Mouse (Mus musculus) forebrain, embryonic 11.5 days (tissue): Measurements from ENCODE around the gene Srpk1. TPM values are rescaled to one million over a fixed set of nuclear protein-coding genes. Genes with fewer than 3 reads are reported as not detected.

Experiments
- ATAC-seq: fragments of 200-750 bp; cut with Nextera tagmentation; replicated peaks from 2 replicates; pipeline ENCODE4 v1.8.0; 2017; ENCODE audit warnings: moderate TSS enrichment; ENCODE audit not compliant: low FRiP score
- DNase-seq: peaks from one replicate; pipeline ENCODE4 v3.0.0-alpha.2; 2017; ENCODE audit warnings: low spot score
- H3K27ac ChIP-seq: fragments of 300-500 bp; sonication (generic); 2 replicates; pipeline ENCODE4 v1.5.1; 2014; ENCODE audit warnings: low read depth, low read length
- H3K27me3 ChIP-seq: fragments of 300-500 bp; sonication (generic); 2 replicates; pipeline ENCODE4 v1.6.1; 2014; ENCODE audit warnings: mild to moderate bottlenecking, low read length, mixed read lengths; ENCODE audit not compliant: control insufficient read depth, insufficient read depth
- H3K36me3 ChIP-seq: fragments of 300-500 bp; sonication (generic); 2 replicates; pipeline ENCODE4 v1.6.1; 2014; ENCODE audit warnings: mild to moderate bottlenecking, low read length, moderate library complexity, mixed read lengths; ENCODE audit not compliant: control insufficient read depth, insufficient read depth
- H3K4me1 ChIP-seq: fragments of 300-500 bp; sonication (generic); replicated peaks from 2 replicates; pipeline ENCODE4 v1.6.1; 2014; ENCODE audit warnings: low read length, mixed read lengths; ENCODE audit not compliant: control insufficient read depth, insufficient read depth
- H3K4me2 ChIP-seq: fragments of 300-500 bp; sonication (generic); 2 replicates; pipeline ENCODE4 v1.6.1; 2014; ENCODE audit warnings: low read depth, mild to moderate bottlenecking, low read length, moderate library complexity, mixed read lengths; ENCODE audit not compliant: severe bottlenecking
- H3K4me3 ChIP-seq: fragments of 300-500 bp; sonication (generic); 2 replicates; pipeline ENCODE4 v1.5.1; 2014; ENCODE audit warnings: low read depth, low read length
- H3K9ac ChIP-seq: fragments of 300-500 bp; sonication (generic); 2 replicates; pipeline ENCODE4 v1.6.1; 2014; ENCODE audit warnings: low read length
- H3K9me3 ChIP-seq: fragments of 300-500 bp; sonication (generic); 2 replicates; pipeline ENCODE4 v1.6.1; 2016; ENCODE audit warnings: low read length, mixed read lengths; ENCODE audit not compliant: control insufficient read depth
- WGBS: fragments of 180-500 bp; shearing (Covaris S2); extraction: QIAGEN DNeasy Blood & Tissue Kit; methylation state at CpG from one replicate; pipeline ENCODE4 v1.1.7; 2014; 5-methylcytosine and 5-hydroxymethylcytosine counted together
- polyA plus RNA-seq: library from polyadenylated mRNA; unstranded; fragments of >200 nt; fragmentation: Nextera tagmentation; extraction: Ambion mirVana; gene quantifications from 2 replicates; pipeline ENCODE4 v1.2.1, GENCODE M21; 2014

Srpk1 gene
- polyA plus RNA-seq: 135 and 141 TPM in 2 replicates

- ATAC-seq (peak; percentile 95), DNase-seq (peak; percentile 96)
- H3K27ac ChIP-seq: peak within 1 kb of the TSS; percentile 81
- peak within 1 kb of the TSS; percentile 97 for H3K9ac ChIP-seq
- no peaks in the 10 kb centered on the region for H3K9me3 ChIP-seq
- H3K27me3 ChIP-seq: no peaks in the 10 kb centered on the region
- peaks cover 5% of the 10 kb centered on the region for H3K36me3 ChIP-seq
- H3K4me2 ChIP-seq: peak within 1 kb of the TSS; percentile 91
- H3K4me1 ChIP-seq: peaks cover 6% of the 10 kb centered on the region
- H3K4me3 ChIP-seq: peak within 1 kb of the TSS; percentile 99
- WGBS: under 1% methylated on average over 37 of the region's 53 CpGs
Measured at GRCm38 (mm10) chr17:28622300-28622759, at the start of gene Srpk1. Gene Srpk1 (minus strand): TSS chr17:28622709.

GRCm38 (mm10) chr17:28659564-28659963 lies 37.1 kb upstream of the Srpk1 start:
- no peak for DNase-seq
- WGBS: 73% methylated on average over 6 of the region's 6 CpGs
- no peak for ATAC-seq
- no peak overlapping the region for H3K27ac ChIP-seq
- H3K4me2 ChIP-seq: no peak overlapping the region
- no peak overlapping the region for H3K4me3 ChIP-seq
- no peaks in the 10 kb centered on the region for H3K27me3 ChIP-seq
- H3K36me3 ChIP-seq: no peaks in the 10 kb centered on the region
- H3K9ac ChIP-seq: no peak overlapping the region
- no peaks in the 10 kb centered on the region for H3K9me3 ChIP-seq
- no peaks in the 10 kb centered on the region for H3K4me1 ChIP-seq

GRCm38 (mm10) chr17:28657936-28658335 lies 35.4 kb upstream of the Srpk1 start:
- Histone ChIP-seq H3K9me3 (no peaks in the 10 kb centered on the region), H3K4me2 (no peak overlapping the region), H3K36me3 (no peaks in the 10 kb centered on the region), H3K27me3 (no peaks in the 10 kb centered on the region), H3K4me1 (no peaks in the 10 kb centered on the region), H3K9ac (no peak overlapping the region; the same call in 1 of the 2 replicates), H3K27ac (peak overlapping the region; percentile 66; the same call in 1 of the 2 replicates), H3K4me3 (no peak overlapping the region)
- WGBS: 36% methylated on average over 4 of the region's 4 CpGs
- DNase-seq (peak; percentile 54), ATAC-seq (peak; percentile 78; the same call in 1 of the 2 replicates)

GRCm38 (mm10) chr17:28650268-28650667 lies 27.8 kb upstream of the Srpk1 start:
- Histone ChIP-seq H3K36me3 (no peaks in the 10 kb centered on the region), H3K4me2 (no peak overlapping the region), H3K9me3 (no peaks in the 10 kb centered on the region), H3K27ac (no peak overlapping the region), H3K9ac (no peak overlapping the region), H3K27me3 (no peaks in the 10 kb centered on the region), H3K4me1 (no peaks in the 10 kb centered on the region), H3K4me3 (no peak overlapping the region)
- ATAC-seq: no peak
- no peak for DNase-seq
- WGBS: 72% methylated on average over 3 of the region's 3 CpGs

- WGBS: 53% methylated on average over 6 of the region's 6 CpGs
- no peaks in the 10 kb centered on the region for H3K4me1 ChIP-seq
- H3K36me3 ChIP-seq: no peaks in the 10 kb centered on the region
- H3K4me2 ChIP-seq: no peak overlapping the region
- H3K9me3 ChIP-seq: no peaks in the 10 kb centered on the region
- H3K27me3 ChIP-seq: no peaks in the 10 kb centered on the region
- no peak for ATAC-seq
- no peak overlapping the region for H3K27ac ChIP-seq
- H3K4me3 ChIP-seq: no peak overlapping the region
- H3K9ac ChIP-seq: no peak overlapping the region
- DNase-seq: peak; percentile 65
Measured at GRCm38 (mm10) chr17:28648607-28649370, 26.3 kb upstream of the Srpk1 start.

GRCm38 (mm10) chr17:28646221-28646620 lies 23.7 kb upstream of the Srpk1 start:
- no peak for ATAC-seq
- Histone ChIP-seq H3K36me3 (no peaks in the 10 kb centered on the region), H3K9me3 (no peaks in the 10 kb centered on the region), H3K27ac (no peak overlapping the region), H3K9ac (no peak overlapping the region), H3K4me3 (no peak overlapping the region), H3K4me1 (no peaks in the 10 kb centered on the region), H3K4me2 (no peak overlapping the region), H3K27me3 (no peaks in the 10 kb centered on the region)
- no peak for DNase-seq
- 80% methylated on average over 3 of the region's 3 CpGs for WGBS

GRCm38 (mm10) chr17:28644112-28644511 lies 21.6 kb upstream of the Srpk1 start:
- no peaks in the 10 kb centered on the region for H3K27me3 ChIP-seq
- WGBS: 56% methylated on average over 4 of the region's 4 CpGs
- no peak overlapping the region for H3K4me3 ChIP-seq
- no peak for DNase-seq
- H3K4me2 ChIP-seq: no peak overlapping the region
- H3K9ac ChIP-seq: no peak overlapping the region
- no peaks in the 10 kb centered on the region for H3K36me3 ChIP-seq
- H3K4me1 ChIP-seq: no peaks in the 10 kb centered on the region
- no peaks in the 10 kb centered on the region for H3K9me3 ChIP-seq
- H3K27ac ChIP-seq: no peak overlapping the region
- no peak for ATAC-seq

- Histone ChIP-seq H3K4me1 (no peaks in the 10 kb centered on the region), H3K4me3 (no peak overlapping the region), H3K27me3 (no peaks in the 10 kb centered on the region), H3K27ac (no peak overlapping the region), H3K9me3 (no peaks in the 10 kb centered on the region), H3K36me3 (no peaks in the 10 kb centered on the region), H3K9ac (no peak overlapping the region), H3K4me2 (no peak overlapping the region)
- DNase-seq: no peak
- no peak for ATAC-seq
- 39% methylated on average over 3 of the region's 3 CpGs for WGBS
Measured at GRCm38 (mm10) chr17:28643697-28644096, 21.2 kb upstream of the Srpk1 start.

- H3K4me3 ChIP-seq: no peak overlapping the region
- H3K27ac ChIP-seq: no peak overlapping the region
- H3K4me2 ChIP-seq: no peak overlapping the region
- DNase-seq (no peak), ATAC-seq (no peak)
- no peaks in the 10 kb centered on the region for H3K4me1 ChIP-seq
- no peak overlapping the region for H3K9ac ChIP-seq
- H3K36me3 ChIP-seq: no peaks in the 10 kb centered on the region
- WGBS: 88% methylated on average over 3 of the region's 3 CpGs
- H3K9me3 ChIP-seq: no peaks in the 10 kb centered on the region
- H3K27me3 ChIP-seq: no peaks in the 10 kb centered on the region
Measured at GRCm38 (mm10) chr17:28640113-28640512, 17.6 kb upstream of the Srpk1 start.
